Mouse (Mus musculus) thymus, adult 2 months (tissue): Measurements from ENCODE around the gene Zdhhc11.

Source experiments
- CTCF ChIP-seq: fragments of 200-500 bp; IDR thresholded peaks from 2 replicates; pipeline ENCODE4 v1.5.1; 2012; ENCODE audit warnings: mild to moderate bottlenecking, control low read depth, low read length, moderate library complexity, borderline replicate concordance; ENCODE audit not compliant: control insufficient read depth, poor library complexity, insufficient read depth; ENCODE audit errors: extremely low read depth
- POLR2A ChIP-seq: fragments of 200-500 bp; IDR thresholded peaks from 2 replicates; pipeline ENCODE4 v1.6.1; 2012; ENCODE audit warnings: mild to moderate bottlenecking, low read length, control low read depth, moderate library complexity; ENCODE audit not compliant: control insufficient read depth, poor library complexity, insufficient read depth; ENCODE audit errors: extremely low read depth

GRCm38 (mm10) chr13:73990325-73990724 lies 26.7 kb downstream of the Zdhhc11 start:
- TF ChIP-seq POLR2A (no peak), CTCF (no peak)
